Mouse (Mus musculus) megakaryocyte progenitor cell, adult 5-6 weeks (primary cell): ENCODE results near the gene Fryl. TPM values are rescaled to one million over a fixed set of nuclear protein-coding genes. Genes with fewer than 3 reads are reported as not detected.

Experiments used
- ATAC-seq: replicated peaks from 2 replicates; pipeline ENCODE4 v1.8.0; 2016; ENCODE audit warnings: mild to moderate bottlenecking, moderate TSS enrichment, inconsistent platforms; ENCODE audit not compliant: poor library complexity
- total RNA-seq, 2 experiments: library from RNA; stranded (forward) in 1 of 2; stranded (reverse) in 1 of 2; fragments of 157-497, 149-512 nt in 1 of 2; fragments of 200-1000 nt in 1 of 2; gene quantifications; 2 replicates each; pipeline versions ENCODE4 v1.2.3 to v1.2.4; 2015 to 2017

Fryl gene
- 56.2 and 78.5 TPM in 2 replicates for total RNA-seq (2015)
- total RNA-seq (2017) = 74.2 and 76.4 TPM in 2 replicates

- peak; percentile 81 for ATAC-seq
Measured at GRCm38 (mm10) chr5:73256352-73257065, at the start of gene Fryl. Gene Fryl, minus strand, starts transcription at chr5:73256619.

DNA sequence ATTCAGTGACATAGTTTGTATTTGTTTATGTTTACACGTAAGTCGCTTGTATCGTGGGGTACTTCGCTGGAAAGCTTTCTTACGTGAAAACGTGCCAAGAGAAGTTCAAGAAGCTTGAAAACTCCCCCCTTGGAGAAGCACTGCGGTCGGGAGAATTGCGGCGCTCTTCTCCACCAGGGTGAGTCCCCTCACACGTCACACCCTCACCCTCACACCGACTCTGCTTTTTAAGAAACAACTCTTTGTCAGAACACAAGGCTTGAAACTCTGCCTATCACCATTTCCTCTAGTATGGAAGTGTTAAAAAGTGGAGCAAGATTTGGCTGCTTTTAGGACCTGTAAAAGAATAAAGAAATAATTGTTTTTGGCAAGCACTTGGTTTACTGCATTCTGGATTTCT is 48.1 kb upstream of the Fryl start:
- ATAC-seq = no peak

GRCm38 (mm10) chr5:73301601-73302307 is 45.3 kb upstream of the Fryl start:
- peak; percentile 23; the same call in 1 of the 2 replicates for ATAC-seq

DNA sequence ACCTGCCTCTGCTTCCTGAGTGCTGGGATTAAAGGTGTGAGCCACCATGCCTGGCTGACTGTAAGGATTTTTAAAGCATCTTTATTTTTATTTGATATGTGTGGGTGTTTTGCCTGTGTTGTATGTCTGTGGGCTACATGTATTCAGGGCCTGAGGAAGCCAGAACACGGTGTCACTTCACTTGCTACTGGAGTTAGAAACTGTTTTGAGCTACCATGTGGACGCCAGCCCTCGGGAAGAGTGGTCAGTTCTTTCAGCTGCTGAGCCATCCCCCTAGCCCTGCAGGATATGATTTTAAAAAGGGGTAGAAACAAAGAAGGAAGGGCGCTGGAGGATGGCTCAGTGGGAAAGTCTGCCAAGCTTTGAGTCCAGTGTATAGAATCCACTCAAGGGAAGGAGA is 39.5 kb upstream of the Fryl start:
- no peak for ATAC-seq

DNA sequence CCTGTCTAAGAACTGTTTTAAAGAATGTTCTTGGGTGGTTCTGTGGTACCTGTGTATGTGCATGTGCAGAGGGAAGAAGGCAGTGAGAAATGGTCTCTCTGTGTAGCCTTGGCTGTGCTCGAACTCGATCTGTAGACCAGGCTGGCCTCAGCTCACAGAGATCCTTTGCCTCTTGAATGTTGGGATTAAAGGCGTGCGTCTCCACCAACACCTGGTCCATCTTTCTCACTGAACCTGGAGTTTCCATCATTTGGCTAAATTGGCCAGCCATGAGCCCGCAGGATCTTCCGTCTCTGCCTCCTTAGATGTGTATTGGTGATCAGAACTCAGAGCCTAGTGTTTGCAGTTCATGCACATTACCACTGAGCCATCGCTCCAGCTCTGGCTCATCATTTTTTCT is 38.6 kb upstream of the Fryl start:
- ATAC-seq = no peak

DNA sequence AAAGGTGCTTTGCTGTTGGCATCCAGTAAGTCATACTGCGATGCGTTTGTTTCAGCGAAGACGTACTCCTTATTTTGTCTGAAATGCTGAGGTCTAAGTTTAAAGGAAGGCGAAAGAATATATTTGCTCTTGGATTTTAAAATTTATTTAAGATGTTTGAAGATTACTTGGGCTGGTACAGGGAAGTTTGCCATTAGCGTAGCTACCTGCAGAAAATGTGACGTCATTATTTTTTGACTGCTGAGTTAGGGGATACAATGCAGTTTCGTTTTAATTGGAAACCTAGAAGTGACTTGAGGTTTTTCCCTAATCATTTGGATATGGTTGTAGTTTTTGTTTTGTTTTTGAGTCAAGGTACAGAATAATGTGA is 37.0 kb upstream of the Fryl start:
- no peak for ATAC-seq

DNA sequence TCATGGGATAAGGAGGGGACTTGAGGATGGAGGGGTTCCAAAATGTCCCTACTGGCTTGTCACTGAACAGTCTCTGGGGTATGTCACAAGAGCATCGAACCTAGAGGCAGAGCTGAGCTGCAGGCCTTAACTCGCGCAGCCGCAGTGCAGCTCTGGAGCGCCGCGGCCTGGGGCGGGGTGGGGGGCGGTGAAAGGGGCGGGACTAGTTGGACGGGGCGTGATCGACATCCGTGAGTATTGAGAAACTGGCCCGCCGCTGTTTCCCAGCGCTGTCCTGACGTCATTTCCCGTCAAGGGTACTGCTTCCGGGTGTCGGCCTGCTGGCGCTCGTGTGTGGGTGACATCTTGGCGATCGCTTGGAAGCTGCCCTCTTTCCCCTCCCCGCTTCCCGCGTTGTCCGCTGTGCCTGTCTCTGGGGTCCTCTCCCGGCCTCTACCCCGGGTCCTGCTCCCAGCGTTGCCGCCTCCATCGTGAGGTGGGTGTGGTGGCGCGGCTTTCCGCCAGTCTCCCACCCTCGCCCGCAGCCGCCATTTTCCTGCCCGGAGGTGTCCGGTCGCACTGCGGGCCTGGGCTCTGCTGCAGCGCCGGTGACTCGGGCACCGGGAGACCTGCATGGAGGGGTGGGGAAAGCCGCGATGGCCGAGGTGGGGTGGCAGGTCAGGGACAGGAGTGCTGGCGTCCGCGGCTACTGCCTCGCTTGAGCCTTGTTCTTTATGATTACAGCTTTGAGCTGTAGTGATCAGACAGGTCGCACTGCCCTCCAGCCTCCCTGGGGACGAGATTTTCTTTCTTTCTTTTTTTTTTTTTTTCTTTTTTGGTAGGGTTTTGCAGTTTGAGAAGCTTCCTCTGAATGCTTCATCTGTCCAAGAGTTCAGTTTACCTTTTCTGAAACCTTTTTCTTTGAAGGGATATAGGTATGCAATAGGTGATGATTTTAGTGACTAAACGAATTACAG is 36.4 kb upstream of the Fryl start, which contains the start of gene Ociad1:
Ociad1 (plus strand) TSS at position 283 of the 956 bp plus-strand sequence.
- peak; percentile 96 for ATAC-seq

DNA sequence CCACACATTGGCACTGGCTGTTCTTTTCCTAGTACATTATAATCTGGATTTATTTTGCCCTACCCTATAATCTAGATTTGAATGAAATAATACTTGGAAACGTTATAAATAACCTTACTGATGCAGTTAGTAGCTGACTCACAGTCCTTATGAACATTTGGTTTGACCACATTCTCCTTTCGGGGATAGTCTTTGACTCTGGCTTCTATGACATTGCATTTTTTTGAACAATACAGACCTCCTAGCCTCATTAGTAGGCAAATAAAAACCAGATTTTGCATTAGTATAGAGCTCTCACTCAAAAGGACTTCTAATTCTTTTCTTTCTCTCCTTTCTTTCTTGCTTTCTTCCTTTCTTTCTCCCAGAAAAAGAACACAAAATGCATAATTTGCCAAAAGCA is 33.5 kb upstream of the Fryl start:
- no peak for ATAC-seq

- peak; percentile 57 for ATAC-seq
Measured at GRCm38 (mm10) chr5:73286603-73287002, 30.2 kb upstream of the Fryl start.

DNA sequence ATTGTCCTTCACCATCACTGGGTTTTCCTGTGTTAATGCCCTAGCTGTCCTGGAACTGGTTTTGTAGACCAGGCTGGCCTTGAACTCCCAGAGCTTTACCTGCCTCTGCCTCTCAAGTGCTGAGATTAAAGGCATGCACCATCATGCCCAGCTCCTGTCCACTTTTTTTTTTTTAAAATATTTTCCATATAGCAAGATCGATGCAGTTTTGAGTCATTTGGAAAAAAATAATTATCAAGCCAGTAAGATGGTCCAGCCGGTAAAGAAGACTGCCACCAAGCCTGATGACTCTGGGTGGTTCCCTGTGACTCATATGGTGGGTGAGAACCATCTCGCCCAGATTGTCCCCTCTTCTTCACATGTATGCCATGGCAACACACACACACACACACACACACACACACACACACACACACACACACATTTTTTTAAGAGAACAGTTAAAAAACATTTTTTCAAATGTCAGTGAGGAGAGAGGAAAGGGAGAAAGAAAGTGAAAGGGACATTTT is 29.1 kb upstream of the Fryl start:
- ATAC-seq = no peak

GRCm38 (mm10) chr5:73284046-73284445 is 27.6 kb upstream of the Fryl start:
- ATAC-seq = no peak

DNA sequence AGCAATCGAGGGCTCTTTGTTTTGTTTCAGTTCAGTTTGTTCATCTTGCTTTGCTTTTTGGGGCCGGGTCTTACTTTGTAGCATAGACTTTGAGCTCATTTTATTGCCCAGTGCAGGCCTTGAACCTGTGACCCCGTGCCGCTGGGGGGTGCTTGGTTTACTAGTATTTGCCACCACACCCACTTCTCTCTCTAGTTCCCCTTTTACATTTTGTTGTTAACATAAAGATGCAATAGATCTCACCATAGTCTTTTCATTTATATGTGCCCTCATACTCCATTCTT is 24.1 kb upstream of the Fryl start:
- ATAC-seq = no peak

DNA sequence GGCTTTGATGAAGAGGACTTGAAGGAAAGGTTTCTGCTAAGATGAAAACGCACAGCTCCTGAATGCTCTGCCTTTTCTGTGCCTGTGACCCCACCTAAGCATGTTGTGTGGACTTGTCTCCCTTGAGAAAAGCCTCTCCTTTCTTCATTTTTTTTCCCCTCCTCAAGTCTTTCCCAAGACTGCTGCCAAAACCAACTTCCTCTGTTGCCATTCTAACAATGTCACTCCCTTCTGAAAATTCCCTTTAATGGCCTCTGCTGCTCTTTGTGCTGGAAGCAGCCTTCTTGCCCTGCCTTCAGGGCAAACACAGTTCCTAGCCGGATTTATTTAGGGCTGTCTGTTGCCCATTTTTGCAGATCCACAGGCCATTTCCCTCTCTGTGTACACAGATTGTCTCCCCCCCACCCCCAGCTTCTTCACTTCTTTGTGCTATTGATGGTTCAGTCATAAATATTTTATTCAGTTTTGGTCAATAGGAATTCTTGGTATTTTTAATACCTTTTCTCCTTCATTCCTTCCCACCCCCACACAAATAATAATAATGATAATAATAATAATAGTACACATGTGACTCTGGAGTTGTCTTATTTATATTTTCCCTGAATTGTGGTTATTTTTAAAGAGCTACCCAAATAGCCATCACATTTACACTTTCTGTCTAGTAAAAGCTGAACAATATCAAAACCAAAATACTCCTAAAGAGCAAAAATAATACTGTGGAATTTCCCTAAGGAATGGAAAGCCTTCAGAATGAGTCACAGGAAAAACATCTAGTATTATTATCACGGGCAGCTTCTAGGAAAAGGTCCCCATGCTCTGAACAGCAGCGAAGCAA is 23.5 kb upstream of the Fryl start:
- no peak for ATAC-seq

- no peak for ATAC-seq
Measured at GRCm38 (mm10) chr5:73279190-73279589, 22.8 kb upstream of the Fryl start.

GRCm38 (mm10) chr5:73274941-73275340 is 18.5 kb upstream of the Fryl start:
- no peak for ATAC-seq

- no peak for ATAC-seq
Measured at GRCm38 (mm10) chr5:73273171-73273570, 16.8 kb upstream of the Fryl start.

GRCm38 (mm10) chr5:73270612-73271011 is 14.2 kb upstream of the Fryl start:
- ATAC-seq = no peak

DNA sequence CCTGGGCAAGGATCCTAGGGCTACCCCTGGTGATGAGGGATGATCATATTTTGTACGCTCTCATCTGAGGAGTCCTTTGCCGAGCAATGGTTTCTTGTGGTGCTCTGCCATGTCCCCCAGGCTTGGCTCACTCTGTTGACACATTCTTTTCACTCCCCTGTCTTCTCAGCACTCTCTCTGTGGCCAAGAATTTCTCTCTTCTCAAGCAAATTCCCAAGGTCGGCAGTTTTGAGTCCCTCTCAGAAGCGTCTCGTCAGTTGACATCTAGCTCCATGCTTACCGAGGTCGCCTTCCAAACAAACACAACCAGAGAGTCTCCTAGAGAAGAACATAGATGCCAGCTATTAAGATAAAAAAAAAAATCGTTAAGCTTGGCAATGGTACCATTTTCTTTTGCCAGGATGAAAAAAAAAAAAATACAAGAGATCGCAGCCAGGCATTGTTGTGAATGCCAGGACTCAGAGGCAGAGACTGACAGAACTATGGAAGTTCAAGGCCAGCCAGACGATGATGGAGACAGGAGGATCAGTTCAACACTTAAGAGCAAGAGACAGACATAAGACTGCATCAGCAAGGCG is 12.3 kb upstream of the Fryl start:
- ATAC-seq = no peak

DNA sequence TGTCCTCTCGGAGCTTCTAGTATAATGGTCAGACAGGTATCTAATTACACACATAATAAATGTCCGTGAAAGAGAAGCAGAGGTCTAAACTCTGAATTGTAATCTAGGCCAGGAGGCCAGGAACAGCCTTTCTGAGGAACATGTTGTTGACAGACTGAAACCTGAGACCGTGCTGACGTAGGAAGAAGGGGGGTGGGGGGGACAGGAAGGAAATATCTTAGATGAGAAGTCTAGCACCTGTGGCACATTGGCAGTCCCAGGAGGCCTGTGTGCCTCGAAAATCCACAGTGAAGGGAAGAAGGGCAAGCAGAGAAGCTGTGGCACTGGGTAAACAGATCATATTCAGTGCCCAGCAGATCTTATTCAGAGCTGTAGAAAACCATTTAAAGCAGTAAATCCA is 9.0 kb upstream of the Fryl start:
- ATAC-seq = no peak

- ATAC-seq = no peak
Measured at GRCm38 (mm10) chr5:73264122-73264521, 7.7 kb upstream of the Fryl start.
